Mouse (Mus musculus) kidney, adult 18-20 months (tissue): ENCODE results near the gene Frrs1.

Experiments
- DNase-seq: peaks from one replicate; pipeline ENCODE4 v3.0.0; 2021

The Frrs1 gene

GRCm38 (mm10) chr3:116848936-116849335 lies 10.3 kb upstream of the Frrs1 start:
- no peak for DNase-seq

- DNase-seq: no peak
Observed at GRCm38 (mm10) chr3:116850376-116850775, 8.9 kb upstream of the Frrs1 start.

- DNase-seq: no peak
Observed at GRCm38 (mm10) chr3:116852421-116852820, 6.8 kb upstream of the Frrs1 start.

GRCm38 (mm10) chr3:116857611-116858010 lies 1.7 kb upstream of the Frrs1 start:
- DNase-seq: no peak

GRCm38 (mm10) chr3:116859752-116860151 lies 488 bp downstream of the Frrs1 start:
- DNase-seq: no peak

GRCm38 (mm10) chr3:116860333-116861222 lies 1.3 kb downstream of the Frrs1 start:
- DNase-seq: no peak

GRCm38 (mm10) chr3:116861223-116861539 lies 1.9 kb downstream of the Frrs1 start:
- no peak for DNase-seq

GRCm38 (mm10) chr3:116861540-116862067 lies 2.3 kb downstream of the Frrs1 start:
- DNase-seq: peak; percentile 83

- no peak for DNase-seq
Observed at GRCm38 (mm10) chr3:116862621-116863020, 3.4 kb downstream of the Frrs1 start.

- DNase-seq: no peak
Observed at GRCm38 (mm10) chr3:116864421-116864820, 5.2 kb downstream of the Frrs1 start.

- no peak for DNase-seq
Observed at GRCm38 (mm10) chr3:116865199-116865636, 6.0 kb downstream of the Frrs1 start.

- no peak for DNase-seq
Observed at GRCm38 (mm10) chr3:116870372-116870771, 11.1 kb downstream of the Frrs1 start.

- no peak for DNase-seq
Observed at GRCm38 (mm10) chr3:116882221-116882960, 23.1 kb downstream of the Frrs1 start.

- no peak for DNase-seq
Observed at GRCm38 (mm10) chr3:116884941-116885340, 25.7 kb downstream of the Frrs1 start.

GRCm38 (mm10) chr3:116889358-116889757 lies 30.1 kb downstream of the Frrs1 start:
- no peak for DNase-seq

GRCm38 (mm10) chr3:116890576-116890975 lies 31.3 kb downstream of the Frrs1 start:
- no peak for DNase-seq

GRCm38 (mm10) chr3:116891436-116892205 lies 32.4 kb downstream of the Frrs1 start:
- DNase-seq: peak; percentile 32

- no peak for DNase-seq
Observed at GRCm38 (mm10) chr3:116892206-116892563, 32.9 kb downstream of the Frrs1 start.

GRCm38 (mm10) chr3:116892872-116893271 lies 33.6 kb downstream of the Frrs1 start:
- DNase-seq: peak; percentile 86

GRCm38 (mm10) chr3:116904158-116904557 lies 44.9 kb downstream of the Frrs1 start:
- peak; percentile 59 for DNase-seq

GRCm38 (mm10) chr3:116905898-116906297 lies 46.6 kb downstream of the Frrs1 start:
- no peak for DNase-seq

GRCm38 (mm10) chr3:116906596-116906995 lies 47.3 kb downstream of the Frrs1 start:
- no peak for DNase-seq

GRCm38 (mm10) chr3:116914374-116914773 lies 55.1 kb downstream of the Frrs1 start:
- no peak for DNase-seq
